Mouse (Mus musculus): Measurements from ENCODE around the gene Foxp1. TPM values are rescaled to one million over a fixed set of nuclear protein-coding genes. Genes with fewer than 3 reads are reported as not detected.
A peak's percentile ranks its signal among the peaks of the same experiment; 100 is the strongest.

The Foxp1 gene
- total RNA-seq, 2 experiments from 2014 or later: 132 to 157 TPM

DNA sequence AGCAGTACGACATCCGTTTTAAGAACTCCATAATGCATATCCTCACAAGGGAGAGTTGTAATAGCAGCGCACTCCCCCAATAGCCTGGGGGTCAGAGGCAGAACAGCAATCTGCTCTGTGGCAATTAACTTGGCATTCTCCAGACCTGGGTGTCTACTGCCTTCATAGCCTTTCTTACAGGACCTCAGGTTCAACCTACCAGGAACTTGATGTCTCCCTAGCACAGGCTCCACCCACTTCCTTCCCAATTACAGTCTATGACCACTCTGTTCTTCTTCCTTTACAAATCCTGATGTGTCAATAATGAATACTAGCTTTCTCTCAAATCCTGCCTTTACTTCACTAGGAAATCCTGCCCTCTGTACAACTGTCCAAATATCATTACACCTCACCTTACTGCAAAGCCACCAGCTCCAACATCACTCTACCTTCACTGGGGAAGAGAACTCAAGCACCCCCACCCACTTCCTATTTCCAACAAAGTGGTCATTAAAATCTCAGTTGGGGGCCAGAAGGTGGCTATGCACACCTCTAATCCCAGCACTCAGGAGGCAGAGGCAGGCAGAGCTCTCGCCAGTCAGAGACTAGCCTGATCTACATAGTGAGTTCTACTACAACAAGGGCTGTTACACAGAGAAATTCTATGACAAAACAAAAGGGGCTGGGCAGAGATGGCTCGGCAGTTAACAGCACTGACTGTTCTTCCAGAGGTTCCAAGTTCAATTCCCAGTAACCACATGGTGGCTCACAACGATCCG is 68.6 kb downstream of the Foxp1 start:
- intact Hi-C loops (cut with DNase I): no loop called here
- DNase-seq (ENCODE audit: low spot score in 2 of 2): no peak

DNA sequence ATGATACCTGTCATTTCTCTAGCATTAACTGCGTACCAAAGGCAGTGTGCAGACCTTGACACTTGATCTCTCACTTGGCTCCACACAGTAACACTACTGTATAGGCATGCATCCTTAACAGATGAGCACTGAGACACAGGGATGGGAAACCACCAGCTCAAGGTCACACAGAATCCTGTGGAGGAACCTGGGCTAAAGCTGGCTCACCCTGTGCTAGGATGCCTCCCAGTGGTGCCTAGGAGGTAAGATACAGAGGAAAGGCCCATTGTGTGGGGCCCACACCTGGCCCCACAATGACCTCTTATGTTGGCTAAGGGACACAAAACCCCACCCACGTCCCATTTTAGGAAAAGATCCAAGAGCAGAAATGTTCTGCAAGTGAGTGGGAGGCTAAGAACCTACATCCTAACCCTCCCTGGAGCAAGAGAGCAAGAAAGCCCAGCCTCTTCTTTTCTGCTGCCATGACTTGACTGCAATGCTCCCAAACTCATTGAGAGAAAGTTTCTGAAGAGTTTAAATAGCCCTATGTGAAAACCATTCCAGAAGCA is 69.8 kb downstream of the Foxp1 start:
- intact Hi-C loops (cut with DNase I): no loop called here
- no peak for DNase-seq (ENCODE audit: low spot score in 2 of 2)

DNA sequence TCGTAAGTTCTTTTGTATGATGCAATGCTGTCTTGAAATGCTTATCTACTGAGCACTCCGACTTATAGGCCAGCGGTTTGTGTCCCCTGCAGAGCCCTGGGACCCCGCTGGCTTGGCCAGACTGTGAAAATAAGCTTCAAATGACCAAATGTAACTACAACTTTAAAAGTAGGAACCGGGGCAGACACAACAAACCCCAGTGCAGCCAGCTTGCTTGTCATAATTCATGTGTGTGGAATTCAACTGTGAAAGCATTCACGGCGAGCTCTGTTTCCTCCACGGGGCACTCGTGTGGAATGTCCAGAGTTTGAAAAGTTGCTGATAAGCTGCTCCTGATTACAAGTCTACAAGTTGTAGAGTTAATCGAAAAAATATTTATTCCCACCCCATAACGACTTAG is 71.0 kb downstream of the Foxp1 start:
- intact Hi-C loops (cut with DNase I): no loop called here
- no peak for DNase-seq (ENCODE audit: low spot score in 2 of 2)

GRCm38 (mm10) chr6:99447447-99447846 is 75.1 kb downstream of the Foxp1 start:
- DNase-seq (ENCODE audit: low spot score in 2 of 2): peak in 1 of 2 experiments; percentile 58
- intact Hi-C loops (cut with DNase I): no loop called here

GRCm38 (mm10) chr6:99446801-99447415 is 75.6 kb downstream of the Foxp1 start:
- intact Hi-C loops (cut with DNase I): no loop called here
- DNase-seq (ENCODE audit: low spot score in 2 of 2): no peak

GRCm38 (mm10) chr6:99443460-99443859 is 79.1 kb downstream of the Foxp1 start:
- peak in 1 of 2 experiments; percentile 36 for DNase-seq (ENCODE audit: low spot score in 2 of 2)
- intact Hi-C loops (cut with DNase I): no loop called here

- intact Hi-C loops (cut with DNase I): loop anchor here (2.0 kb wide), 1 partner anchor 44 kb away; no protein-coding TSS in a partner anchor
- peak; percentile 24 to 83 for DNase-seq (ENCODE audit: low spot score in 2 of 2)
These were observed 81.4 kb downstream of the Foxp1 start for GRCm38 (mm10) chr6:99441100-99441499.

- intact Hi-C loops (cut with DNase I): loop anchor here (2.0 kb wide), 1 partner anchor 44 kb away; no protein-coding TSS in a partner anchor
- no peak for DNase-seq (ENCODE audit: low spot score in 2 of 2)
These were observed 81.9 kb downstream of the Foxp1 start for GRCm38 (mm10) chr6:99440606-99441005.

DNA sequence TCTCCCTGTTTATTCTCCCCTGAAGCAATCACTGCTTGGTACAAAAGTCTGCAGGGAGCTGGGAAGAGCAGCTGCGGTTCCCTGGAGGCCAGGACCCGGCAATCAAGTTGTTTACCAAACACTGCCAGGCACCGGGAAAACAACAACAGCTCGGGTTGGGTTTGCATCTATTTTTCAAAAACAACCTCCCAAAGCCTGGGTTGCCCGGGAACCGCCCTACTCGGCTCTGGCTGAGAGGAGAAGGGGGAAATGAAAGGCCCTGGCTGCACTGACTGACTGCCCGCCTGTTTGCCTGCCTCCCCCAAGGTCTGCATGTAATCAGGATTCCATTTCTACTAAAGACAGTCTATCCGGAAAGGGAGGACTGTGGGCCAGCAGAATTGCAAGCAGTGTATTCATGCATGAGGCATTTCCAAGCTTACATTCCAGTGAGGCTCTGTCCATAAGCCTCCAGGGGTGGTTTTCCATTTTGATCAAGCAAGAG is 82.6 kb downstream of the Foxp1 start:
- peak in 1 of 2 experiments; percentile 19 for DNase-seq (ENCODE audit: low spot score in 2 of 2)
- intact Hi-C loops (cut with DNase I): loop anchor here (2.0 kb wide), 1 partner anchor 45 kb away; no protein-coding TSS in a partner anchor

GRCm38 (mm10) chr6:99439214-99439877 is 83.2 kb downstream of the Foxp1 start:
- intact Hi-C loops (cut with DNase I): no loop called here
- DNase-seq (ENCODE audit: low spot score in 2 of 2): no peak

- intact Hi-C loops (cut with DNase I): no loop called here
- DNase-seq (ENCODE audit: low spot score in 2 of 2): no peak
These were observed 86.2 kb downstream of the Foxp1 start for GRCm38 (mm10) chr6:99436371-99436770.

DNA sequence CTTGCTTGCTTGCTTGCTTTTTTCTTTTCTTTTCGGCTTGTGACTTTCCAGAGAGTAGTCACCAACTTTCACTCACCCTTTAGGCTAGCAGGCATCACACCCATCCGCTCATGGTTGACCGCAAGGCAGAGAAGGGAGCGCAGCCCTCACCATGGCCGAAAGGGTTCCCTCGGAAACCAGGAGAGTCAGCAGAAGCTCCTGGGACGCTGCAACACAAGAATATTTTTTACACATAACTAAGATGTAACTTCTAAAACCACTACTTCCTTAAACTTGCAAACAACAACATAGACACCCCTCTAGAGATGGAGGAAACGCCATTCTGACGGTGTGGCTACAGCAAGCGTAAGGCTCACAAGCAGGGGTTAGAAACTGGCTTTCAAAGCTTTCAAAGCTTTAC is 87.4 kb downstream of the Foxp1 start:
- DNase-seq (ENCODE audit: low spot score in 2 of 2): no peak
- intact Hi-C loops (cut with DNase I): no loop called here

- DNase-seq (ENCODE audit: low spot score in 2 of 2): no peak
- intact Hi-C loops (cut with DNase I): no loop called here
These were observed 89.5 kb downstream of the Foxp1 start for GRCm38 (mm10) chr6:99433006-99433405.

DNA sequence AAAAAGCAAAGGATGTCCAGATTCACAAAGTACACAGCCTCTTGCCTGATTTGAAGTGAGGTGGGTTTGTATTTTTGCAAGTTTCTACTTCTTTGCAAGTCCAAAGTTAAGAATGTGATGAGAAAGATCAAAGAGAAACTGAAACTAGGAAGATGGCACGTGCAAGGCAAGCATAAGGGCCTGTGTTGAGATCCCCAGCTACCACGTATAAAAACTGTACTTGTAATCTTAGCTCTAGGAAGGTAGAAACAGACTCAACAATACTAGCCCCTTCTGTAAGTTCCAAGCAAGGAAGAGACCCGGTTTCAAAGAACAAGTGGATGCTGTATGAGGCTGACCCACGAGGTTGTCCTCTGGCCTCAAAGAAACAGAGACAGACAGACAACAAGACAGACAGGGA is 90.6 kb downstream of the Foxp1 start:
- intact Hi-C loops (cut with DNase I): no loop called here
- DNase-seq (ENCODE audit: low spot score in 2 of 2): no peak

DNA sequence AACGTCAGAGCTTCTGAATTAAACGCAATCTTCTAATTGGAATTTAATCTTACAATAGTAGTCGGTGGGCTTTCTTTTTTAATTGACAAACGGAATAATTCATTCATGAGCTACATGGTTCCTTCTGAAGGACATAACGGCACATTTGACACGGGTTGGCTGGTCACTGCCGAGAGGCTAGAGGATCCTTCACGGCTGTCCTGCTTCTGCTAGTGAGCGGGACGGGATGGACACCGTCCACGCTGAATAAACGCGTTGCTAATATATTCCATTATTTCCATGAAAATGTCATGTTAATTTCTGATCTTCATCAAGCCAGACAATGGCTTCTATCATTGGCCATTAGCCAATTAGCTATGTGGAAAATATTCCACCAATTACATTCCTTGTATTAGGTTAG is 92.0 kb downstream of the Foxp1 start:
- intact Hi-C loops (cut with DNase I): no loop called here
- DNase-seq (ENCODE audit: low spot score in 2 of 2): no peak

DNA sequence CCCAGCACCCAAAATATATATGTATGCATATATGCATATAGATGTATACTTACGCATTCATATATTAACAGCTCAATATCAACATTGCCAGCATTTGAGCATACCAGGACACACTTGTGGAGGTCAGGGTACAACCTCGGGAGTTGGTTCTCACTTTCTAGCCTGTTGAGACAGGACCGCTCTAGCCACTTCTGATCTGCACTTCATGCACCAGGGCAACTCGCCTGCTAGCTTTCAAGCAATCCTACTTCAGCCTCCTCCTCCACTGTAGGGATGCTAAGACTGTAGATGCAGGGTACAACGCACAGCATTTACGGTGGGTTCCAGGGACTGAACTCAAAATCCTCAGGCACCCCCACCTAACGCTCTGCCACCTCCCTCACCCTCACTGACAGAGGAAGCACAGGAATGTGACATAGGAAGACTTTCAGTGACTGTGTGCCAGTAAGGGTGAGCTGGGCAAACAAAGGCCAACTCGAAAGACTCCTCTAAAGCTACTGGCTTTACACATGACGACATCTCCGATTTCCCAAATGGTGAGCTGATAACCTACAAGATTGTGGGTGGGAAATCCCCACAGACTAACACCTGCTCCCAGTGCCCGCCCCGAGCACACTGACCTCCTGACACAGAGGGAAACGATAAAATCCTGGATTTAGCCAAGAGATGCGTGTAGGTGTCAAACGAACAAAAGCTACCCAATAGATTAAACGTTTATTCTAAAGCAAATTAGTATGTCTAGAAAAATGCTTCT is 93.0 kb downstream of the Foxp1 start:
- DNase-seq (ENCODE audit: low spot score in 2 of 2): no peak
- intact Hi-C loops (cut with DNase I): no loop called here

DNA sequence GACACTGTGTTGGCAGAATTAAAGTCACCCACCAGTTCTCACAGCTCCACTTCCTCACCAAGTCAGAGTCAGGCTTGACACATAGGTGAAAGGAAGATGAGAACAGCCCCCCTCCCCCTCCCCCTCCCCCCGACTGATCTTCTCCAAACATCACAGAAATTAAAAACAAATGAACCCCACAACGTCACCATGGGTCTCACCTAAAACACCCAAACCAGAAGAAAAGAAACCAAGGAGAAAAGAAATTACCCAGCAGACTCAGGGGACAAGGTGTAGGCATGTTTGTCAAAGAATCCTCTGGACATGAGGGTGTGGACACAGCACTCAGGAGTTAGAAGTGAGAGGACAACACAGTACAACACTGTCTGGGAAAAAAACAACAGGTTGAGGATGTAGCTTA is 93.6 kb downstream of the Foxp1 start:
- DNase-seq (ENCODE audit: low spot score in 2 of 2): no peak
- intact Hi-C loops (cut with DNase I): no loop called here

DNA sequence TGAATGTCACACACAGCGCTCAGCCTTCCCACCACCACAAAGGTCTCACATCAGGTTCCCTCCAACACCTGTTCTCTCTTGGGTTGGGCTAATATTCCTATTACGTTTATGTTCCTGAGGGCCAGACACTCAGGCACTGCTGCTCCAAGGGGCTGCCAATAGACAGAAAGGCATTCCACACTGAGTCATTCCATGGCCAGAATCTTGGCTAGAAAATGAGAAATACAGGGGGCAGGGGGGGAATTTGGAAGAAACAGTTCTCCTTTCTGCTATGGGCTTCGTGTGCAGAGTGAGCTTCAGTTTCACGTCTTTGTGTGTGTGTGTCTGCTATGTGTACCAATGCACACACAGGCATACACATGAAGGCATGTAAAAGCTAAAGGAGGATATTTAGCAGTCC is 95.2 kb downstream of the Foxp1 start:
- intact Hi-C loops (cut with DNase I): no loop called here

DNA sequence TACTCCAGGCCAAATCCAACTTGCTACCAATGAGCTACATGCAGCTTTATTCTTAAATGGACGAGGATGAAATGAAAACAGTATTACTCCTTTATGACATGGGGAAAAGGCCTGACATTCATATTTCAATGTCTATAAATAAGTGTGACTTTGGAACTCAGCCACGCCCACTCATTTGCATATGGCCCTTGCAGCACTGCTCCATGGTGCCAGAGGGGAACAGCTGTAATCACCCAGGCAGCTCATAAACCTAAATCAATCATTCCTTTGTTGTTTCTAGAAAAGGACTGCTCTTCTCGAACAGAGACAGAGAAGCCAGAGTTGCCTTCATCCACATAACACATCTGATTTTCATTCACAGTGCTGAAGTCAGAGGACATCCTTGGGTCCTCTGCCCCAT is 97.5 kb downstream of the Foxp1 start:
- no peak for DNase-seq (ENCODE audit: low spot score in 2 of 2)
- intact Hi-C loops (cut with DNase I): no loop called here

More for the DNA sequence above, 95.2 kb downstream of the Foxp1 start:
- DNase-seq (ENCODE audit: low spot score in 2 of 2): no peak

GRCm38 (mm10) chr6:99420666-99421065 is 101.9 kb downstream of the Foxp1 start:
- peak in 1 of 2 experiments; percentile 53 for DNase-seq (ENCODE audit: low spot score in 2 of 2)
- intact Hi-C loops (cut with DNase I): no loop called here

Data from left cerebral cortex, postnatal 25 days (tissue).